Mouse (Mus musculus) liver, embryonic 14.5 days (tissue): ENCODE results near the gene Pbx1.

Experiments
- CTCF ChIP-seq: IDR thresholded peaks from 2 replicates; pipeline ENCODE4 v1.5.1; 2016; ENCODE audit warnings: antibody characterized with exemption, low read depth, control low read depth
- EP300 ChIP-seq: IDR thresholded peaks from 2 replicates; pipeline ENCODE4 v1.6.1; 2016; ENCODE audit warnings: antibody characterized with exemption, low read depth

- TF ChIP-seq CTCF (no peak), EP300 (no peak)
Measured at GRCm38 (mm10) chr1:168091627-168092026, 340.4 kb downstream of the Pbx1 start.
